Mouse (Mus musculus): ENCODE measurements around the gene Ccne1. TPM values are rescaled to one million over a fixed set of nuclear protein-coding genes. Genes with fewer than 3 reads are reported as not detected.

Ccne1 gene
- polyA plus RNA-seq (2015; fragmentation: Nextera tagmentation; extraction: Ambion mirVana), result 59.0 and 68.6 TPM in 2 replicates

DNA sequence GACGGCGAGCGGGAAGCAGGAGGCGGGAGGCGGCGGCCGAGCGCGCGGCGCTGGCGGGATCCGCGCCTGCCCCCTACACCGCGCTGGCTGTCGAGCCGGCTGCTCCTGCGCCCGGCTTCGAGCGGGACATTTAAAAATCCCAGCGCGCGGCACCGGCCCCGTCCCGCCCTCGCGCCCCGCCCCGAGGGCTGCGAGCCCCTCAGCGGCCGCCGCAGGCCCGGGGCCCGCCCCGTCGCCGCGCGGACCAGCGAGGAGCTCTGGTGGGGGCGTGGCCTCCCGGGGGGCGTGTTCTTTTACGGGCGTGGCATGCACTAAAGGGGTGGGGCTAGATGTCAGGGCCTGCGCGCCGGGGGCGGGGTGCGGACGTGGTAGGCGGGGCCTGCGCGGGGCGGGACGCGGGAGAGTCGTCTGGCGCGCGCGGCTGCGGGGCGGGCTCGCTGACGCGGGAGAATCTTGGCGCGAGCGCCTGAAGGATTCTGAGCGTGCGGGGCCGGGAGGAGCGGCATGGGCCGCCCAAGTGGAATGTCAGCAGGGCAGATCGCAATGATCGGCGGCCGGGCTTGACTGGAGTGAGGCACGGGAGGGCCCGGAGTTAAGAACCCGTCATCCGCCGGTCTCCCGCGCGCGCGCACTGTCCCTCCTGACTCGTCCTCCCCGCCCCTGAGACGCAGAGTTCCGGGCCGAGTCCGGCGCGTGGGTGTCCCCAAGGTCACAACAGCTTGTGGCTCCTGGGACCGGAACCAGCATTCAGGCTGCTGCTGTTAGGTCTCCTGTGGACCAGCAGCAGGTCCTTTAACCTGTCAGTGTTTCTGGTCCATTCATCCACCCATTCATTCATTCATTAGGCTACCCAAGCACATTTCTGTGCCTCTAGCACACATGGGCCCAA, at the start of gene Ccne1:
Ccne1 (minus strand) TSS at position 164 of the 889 bp plus-strand sequence.
- WGBS (ENCODE audit: insufficient replicate concordance), result under 1% methylated on average over 68 of the region's 102 CpGs
- peak; percentile 89 for ATAC-seq (ENCODE audit: low read depth)
- Histone ChIP-seq H3K27me3 (ENCODE audit: control insufficient read depth, insufficient read depth, low read depth, low read length) (no peaks in the 10 kb centered on the region), H3K36me3 (ENCODE audit: control insufficient read depth, insufficient read depth) (peaks cover 11% of the 10 kb centered on the region), H3K9me3 (replicated peaks; ENCODE audit: control insufficient read depth, low read length) (no peaks in the 10 kb centered on the region), H3K27ac (ENCODE audit: low read length) (peak within 1 kb of the TSS; percentile 82), H3K4me2 (ENCODE audit: low read depth, low read length) (peak within 1 kb of the TSS; percentile 97), H3K4me1 (ENCODE audit: control insufficient read depth, low read depth, low read length) (peaks cover 36% of the 10 kb centered on the region), H3K9ac (ENCODE audit: low read depth, low read length) (peak within 1 kb of the TSS; percentile 86), H3K4me3 (ENCODE audit: low read depth, low read length) (peak within 1 kb of the TSS; percentile 91)

DNA sequence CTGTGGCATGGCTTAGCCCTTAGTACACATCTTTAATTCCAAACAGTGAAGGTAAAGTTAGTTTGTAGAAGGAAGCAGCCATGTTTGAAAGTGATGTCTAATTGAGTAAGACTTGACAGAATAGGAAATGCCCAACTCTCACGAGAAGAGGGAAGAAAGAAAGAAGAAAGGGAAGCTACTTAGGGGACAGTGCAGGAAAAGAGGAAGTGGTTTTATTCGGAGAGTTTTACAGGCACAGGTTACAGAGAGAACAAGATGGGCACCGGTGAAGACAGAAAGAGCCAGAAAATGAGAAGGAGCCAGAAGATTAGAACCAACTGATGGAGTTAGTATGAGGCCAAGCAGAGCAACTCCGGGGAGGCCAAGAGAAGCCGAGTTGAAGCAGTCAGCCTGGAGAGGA, 48.5 kb upstream of the Ccne1 start:
- ATAC-seq (ENCODE audit: low read depth), result no peak
- no peak overlapping the region for H3K9ac ChIP-seq (ENCODE audit: low read depth, low read length)
- H3K27ac ChIP-seq (ENCODE audit: low read length), result 0 out of 2 replicates have a peak overlapping the region, but pooled peaks have one; percentile 37
- no peak overlapping the region for H3K4me2 ChIP-seq (ENCODE audit: low read depth, low read length)
- H3K36me3 ChIP-seq (ENCODE audit: control insufficient read depth, insufficient read depth), result no peaks in the 10 kb centered on the region
- H3K27me3 ChIP-seq (ENCODE audit: control insufficient read depth, insufficient read depth, low read depth, low read length), result no peaks in the 10 kb centered on the region
- H3K9me3 ChIP-seq (replicated peaks; ENCODE audit: control insufficient read depth, low read length), result no peaks in the 10 kb centered on the region
- WGBS (ENCODE audit: insufficient replicate concordance), result 40% methylated on average over 5 of the region's 5 CpGs
- H3K4me1 ChIP-seq (ENCODE audit: control insufficient read depth, low read depth, low read length), result no peaks in the 10 kb centered on the region
- no peak overlapping the region for H3K4me3 ChIP-seq (ENCODE audit: low read depth, low read length)

DNA sequence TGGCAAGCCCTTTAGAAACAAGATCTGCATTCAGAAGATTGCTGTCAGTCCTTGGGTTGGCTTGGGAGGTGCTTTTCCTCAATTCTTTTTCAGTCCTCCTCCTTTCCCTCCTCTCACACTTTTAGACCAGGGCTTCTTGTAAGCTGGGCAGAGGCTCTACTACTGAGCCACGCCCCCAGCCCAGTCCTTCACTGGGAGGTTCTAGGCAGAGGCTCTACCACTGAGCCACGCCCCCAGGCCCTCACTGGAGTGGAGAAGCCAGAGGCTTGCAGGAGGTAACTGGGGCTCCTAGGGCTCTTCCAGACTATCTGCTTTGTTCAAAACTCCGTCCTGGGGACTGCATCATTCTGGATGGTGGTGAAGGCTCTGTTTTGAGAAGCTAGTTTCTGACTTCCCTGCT, 45.2 kb upstream of the Ccne1 start:
- WGBS (ENCODE audit: insufficient replicate concordance), result 49% methylated on average over 3 of the region's 3 CpGs
- Histone ChIP-seq H3K4me3 (ENCODE audit: low read depth, low read length) (no peak overlapping the region), H3K9me3 (replicated peaks; ENCODE audit: control insufficient read depth, low read length) (no peaks in the 10 kb centered on the region), H3K27ac (ENCODE audit: low read length) (no peak overlapping the region), H3K36me3 (ENCODE audit: control insufficient read depth, insufficient read depth) (no peaks in the 10 kb centered on the region), H3K27me3 (ENCODE audit: control insufficient read depth, insufficient read depth, low read depth, low read length) (no peaks in the 10 kb centered on the region), H3K9ac (ENCODE audit: low read depth, low read length) (no peak overlapping the region), H3K4me2 (ENCODE audit: low read depth, low read length) (no peak overlapping the region), H3K4me1 (ENCODE audit: control insufficient read depth, low read depth, low read length) (no peaks in the 10 kb centered on the region)
- ATAC-seq (ENCODE audit: low read depth), result no peak

- Histone ChIP-seq H3K4me2 (ENCODE audit: low read depth, low read length) (no peak overlapping the region), H3K27ac (ENCODE audit: low read length) (no peak overlapping the region), H3K4me1 (ENCODE audit: control insufficient read depth, low read depth, low read length) (no peaks in the 10 kb centered on the region), H3K4me3 (ENCODE audit: low read depth, low read length) (no peak overlapping the region), H3K27me3 (ENCODE audit: control insufficient read depth, insufficient read depth, low read depth, low read length) (no peaks in the 10 kb centered on the region), H3K36me3 (ENCODE audit: control insufficient read depth, insufficient read depth) (no peaks in the 10 kb centered on the region), H3K9ac (ENCODE audit: low read depth, low read length) (no peak overlapping the region), H3K9me3 (replicated peaks; ENCODE audit: control insufficient read depth, low read length) (no peaks in the 10 kb centered on the region)
- no peak for ATAC-seq (ENCODE audit: low read depth)
- WGBS (ENCODE audit: insufficient replicate concordance), result 49% methylated on average over 14 of the region's 14 CpGs
These were observed 44.5 kb upstream of the Ccne1 start for GRCm38 (mm10) chr7:38151706-38152312.

GRCm38 (mm10) chr7:38147477-38147876, 40.1 kb upstream of the Ccne1 start:
- no peaks in the 10 kb centered on the region for H3K36me3 ChIP-seq (ENCODE audit: control insufficient read depth, insufficient read depth)
- no peak overlapping the region for H3K4me2 ChIP-seq (ENCODE audit: low read depth, low read length)
- 66% methylated on average over 6 of the region's 6 CpGs for WGBS (ENCODE audit: insufficient replicate concordance)
- no peak overlapping the region for H3K27ac ChIP-seq (ENCODE audit: low read length)
- no peaks in the 10 kb centered on the region for H3K9me3 ChIP-seq (replicated peaks; ENCODE audit: control insufficient read depth, low read length)
- H3K4me3 ChIP-seq (ENCODE audit: low read depth, low read length), result no peak overlapping the region
- H3K4me1 ChIP-seq (ENCODE audit: control insufficient read depth, low read depth, low read length), result no peaks in the 10 kb centered on the region
- no peak for ATAC-seq (ENCODE audit: low read depth)
- H3K9ac ChIP-seq (ENCODE audit: low read depth, low read length), result no peak overlapping the region
- H3K27me3 ChIP-seq (ENCODE audit: control insufficient read depth, insufficient read depth, low read depth, low read length), result no peaks in the 10 kb centered on the region

DNA sequence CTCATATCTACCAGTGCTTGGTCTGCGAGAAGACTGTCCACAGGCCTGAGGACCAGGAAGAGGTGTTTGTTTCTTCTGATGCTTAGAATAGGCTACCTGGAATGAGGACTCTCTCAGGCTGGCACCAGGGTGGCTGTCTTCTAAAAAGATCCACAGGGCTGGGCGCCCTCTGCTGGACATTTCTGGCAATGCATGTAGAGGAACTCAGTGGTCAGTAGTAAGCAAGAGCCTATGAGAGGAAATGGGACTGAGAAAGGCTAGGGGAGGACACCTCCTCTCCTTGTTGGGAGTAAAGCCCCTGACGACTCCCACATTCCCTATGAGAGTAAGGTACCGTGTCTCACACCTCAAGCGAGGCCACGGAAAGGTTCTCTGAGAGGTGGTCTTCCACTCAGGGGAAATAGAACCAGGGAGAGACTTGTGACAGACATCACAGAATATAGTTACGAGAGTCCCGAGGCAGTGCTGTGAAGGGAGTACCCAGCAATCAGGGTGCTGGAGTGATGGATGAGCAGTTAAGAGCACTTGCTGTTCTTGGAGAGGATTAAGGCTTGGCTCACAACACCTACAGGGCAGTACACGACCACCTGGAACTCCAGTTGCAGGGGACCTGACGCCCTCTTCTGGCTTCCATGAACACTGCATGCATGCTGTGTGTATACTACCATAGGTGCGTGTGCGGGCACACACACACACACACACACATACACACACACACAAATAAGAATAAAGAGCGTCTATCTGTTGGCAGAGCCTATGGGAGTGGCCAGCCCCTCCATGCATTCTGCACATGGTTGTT, 34.6 kb upstream of the Ccne1 start:
- Histone ChIP-seq H3K4me1 (ENCODE audit: control insufficient read depth, low read depth, low read length) (no peaks in the 10 kb centered on the region), H3K9ac (ENCODE audit: low read depth, low read length) (no peak overlapping the region), H3K4me2 (ENCODE audit: low read depth, low read length) (no peak overlapping the region), H3K36me3 (ENCODE audit: control insufficient read depth, insufficient read depth) (no peaks in the 10 kb centered on the region), H3K27me3 (ENCODE audit: control insufficient read depth, insufficient read depth, low read depth, low read length) (no peaks in the 10 kb centered on the region), H3K9me3 (replicated peaks; ENCODE audit: control insufficient read depth, low read length) (no peaks in the 10 kb centered on the region), H3K4me3 (ENCODE audit: low read depth, low read length) (no peak overlapping the region), H3K27ac (ENCODE audit: low read length) (no peak overlapping the region)
- WGBS (ENCODE audit: insufficient replicate concordance), result 54% methylated on average over 13 of the region's 13 CpGs
- 0 out of 2 replicates have a peak, but pooled peaks have one; percentile 21 for ATAC-seq (ENCODE audit: low read depth)

DNA sequence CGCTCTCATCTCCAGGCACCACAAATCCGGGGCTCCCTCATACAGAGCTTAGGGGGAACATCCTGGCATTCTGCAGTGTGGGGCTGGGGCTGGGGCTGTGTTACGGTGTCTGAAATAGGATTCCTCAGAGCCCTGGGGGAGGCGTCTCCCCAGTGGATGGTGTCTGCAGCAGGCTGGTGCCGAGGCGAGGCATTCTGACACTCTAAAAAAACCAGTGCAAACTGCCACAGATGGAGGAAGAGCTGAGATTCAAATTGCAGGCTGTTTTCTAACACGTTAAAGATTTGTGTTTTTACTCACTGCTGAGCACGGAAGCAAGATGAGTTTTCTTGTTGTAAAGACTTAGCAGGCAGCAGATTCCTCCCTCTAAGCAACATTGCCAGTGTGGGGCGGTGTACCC, 33.0 kb upstream of the Ccne1 start:
- Histone ChIP-seq H3K4me3 (ENCODE audit: low read depth, low read length) (no peak overlapping the region), H3K36me3 (ENCODE audit: control insufficient read depth, insufficient read depth) (no peaks in the 10 kb centered on the region), H3K9ac (ENCODE audit: low read depth, low read length) (no peak overlapping the region), H3K27me3 (ENCODE audit: control insufficient read depth, insufficient read depth, low read depth, low read length) (no peaks in the 10 kb centered on the region), H3K4me2 (ENCODE audit: low read depth, low read length) (no peak overlapping the region), H3K27ac (ENCODE audit: low read length) (no peak overlapping the region), H3K9me3 (replicated peaks; ENCODE audit: control insufficient read depth, low read length) (no peaks in the 10 kb centered on the region), H3K4me1 (ENCODE audit: control insufficient read depth, low read depth, low read length) (no peaks in the 10 kb centered on the region)
- no peak for ATAC-seq (ENCODE audit: low read depth)
- WGBS (ENCODE audit: insufficient replicate concordance), result 43% methylated on average over 9 of the region's 9 CpGs

DNA sequence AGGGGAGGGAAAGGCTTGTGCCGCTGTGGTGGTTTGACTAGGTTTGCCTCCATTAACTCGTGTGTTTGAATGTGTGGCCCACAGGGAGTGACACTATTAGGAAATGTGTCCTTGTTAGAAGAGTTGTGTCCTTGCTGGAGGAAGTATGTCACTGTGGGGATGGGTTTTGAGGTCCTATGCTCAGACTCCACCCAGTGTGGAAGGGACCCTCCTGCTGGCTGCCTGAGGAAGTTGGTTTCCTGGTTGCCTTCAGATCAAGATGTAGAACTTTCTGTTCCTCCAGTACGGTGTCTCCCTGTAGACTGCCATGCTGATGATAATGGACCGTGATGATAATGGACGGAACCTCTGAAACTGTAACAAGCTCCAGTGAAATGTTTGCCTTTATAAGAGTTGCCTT, 27.1 kb upstream of the Ccne1 start:
- H3K27ac ChIP-seq (ENCODE audit: low read length), result no peak overlapping the region
- WGBS (ENCODE audit: insufficient replicate concordance), result 52% methylated on average over 5 of the region's 5 CpGs
- no peaks in the 10 kb centered on the region for H3K9me3 ChIP-seq (replicated peaks; ENCODE audit: control insufficient read depth, low read length)
- H3K4me3 ChIP-seq (ENCODE audit: low read depth, low read length), result no peak overlapping the region
- no peaks in the 10 kb centered on the region for H3K4me1 ChIP-seq (ENCODE audit: control insufficient read depth, low read depth, low read length)
- no peaks in the 10 kb centered on the region for H3K36me3 ChIP-seq (ENCODE audit: control insufficient read depth, insufficient read depth)
- no peak overlapping the region for H3K4me2 ChIP-seq (ENCODE audit: low read depth, low read length)
- H3K9ac ChIP-seq (ENCODE audit: low read depth, low read length), result no peak overlapping the region
- H3K27me3 ChIP-seq (ENCODE audit: control insufficient read depth, insufficient read depth, low read depth, low read length), result no peaks in the 10 kb centered on the region
- ATAC-seq (ENCODE audit: low read depth), result no peak
